Mouse (Mus musculus) gastrocnemius, postnatal 25 days (tissue): ENCODE measurements around the gene Mtcl1. TPM values are rescaled to one million over a fixed set of nuclear protein-coding genes. Genes with fewer than 3 reads are reported as not detected.

ENCODE experiments used
- DNase-seq: peaks from one replicate; pipeline ENCODE4 v3.0.0; 2022
- long read RNA-seq, 2 experiments: library from polyadenylated mRNA; stranded (forward); transcript quantifications; one replicate each; pipeline ENCODE4 v2.0.0; 2021
- total RNA-seq, 2 experiments: library from RNA; stranded (reverse); gene quantifications; 1 replicate in 1 of 2; 2 replicates in 1 of 2; pipeline ENCODE4 v1.2.3; 2021

Gene Mtcl1
- total RNA-seq, result 1 to 10 TPM; 6.0 to 6.3 TPM
- long read RNA-seq, experiment 1, partial matches to known transcripts, result 1 of 2 reads
- long read RNA-seq, experiment 1, other reads (novel, unspliced or antisense), result 1 of 2 reads
- long read RNA-seq, experiment 2, partial matches to known transcripts, result 0 of 1 reads
- long read RNA-seq, experiment 2, other reads (novel, unspliced or antisense), result 1 of 1 reads

- peak; percentile 74 for DNase-seq
These were observed at the start of gene Mtcl1 for GRCm38 (mm10) chr17:66449460-66450341. Mtcl1 (minus strand) TSS chr17:66449750.

DNA sequence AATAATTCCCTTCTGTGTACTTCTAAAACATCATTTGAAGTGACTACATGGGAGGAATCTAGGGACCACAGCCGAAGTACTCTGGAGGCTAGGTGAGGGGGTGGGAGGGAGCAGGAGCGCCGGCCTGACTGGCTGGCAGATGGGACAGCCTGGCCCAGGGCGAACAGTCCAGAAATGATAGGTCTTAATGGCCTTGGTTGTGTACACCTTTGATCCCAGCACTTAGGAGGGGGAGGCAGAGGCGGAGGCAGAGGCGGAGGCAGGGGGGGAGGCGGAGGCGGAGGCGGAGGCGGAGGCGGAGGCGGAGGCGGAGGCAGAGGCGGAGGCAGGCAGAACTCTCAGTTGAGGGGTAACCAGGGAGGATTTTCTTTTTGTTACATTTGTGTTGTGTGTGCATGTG lies 49.0 kb upstream of the Mtcl1 start:
- no peak for DNase-seq

- DNase-seq, result no peak
These were observed 47.0 kb upstream of the Mtcl1 start for GRCm38 (mm10) chr17:66496589-66496988.

GRCm38 (mm10) chr17:66490022-66490601 lies 40.6 kb upstream of the Mtcl1 start:
- DNase-seq, result no peak

DNA sequence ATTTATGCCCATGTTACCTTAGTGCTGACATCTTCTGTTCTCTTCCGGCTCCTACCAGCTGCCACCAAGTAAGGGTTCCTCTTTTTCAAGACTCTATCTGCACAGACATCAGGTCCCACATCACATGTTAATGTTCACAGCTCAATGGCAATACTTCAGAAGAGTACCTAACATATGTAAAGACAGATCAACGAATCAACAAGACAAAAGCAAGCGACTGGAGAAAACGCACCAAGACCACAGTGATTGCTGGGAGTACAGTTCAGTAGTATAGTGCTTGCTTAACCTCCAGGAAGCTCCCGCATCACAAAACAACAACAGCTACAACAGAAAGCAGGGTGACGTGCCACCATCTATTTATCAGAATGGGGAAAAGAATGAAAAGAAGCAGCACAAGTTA lies 37.0 kb upstream of the Mtcl1 start:
- no peak for DNase-seq

DNA sequence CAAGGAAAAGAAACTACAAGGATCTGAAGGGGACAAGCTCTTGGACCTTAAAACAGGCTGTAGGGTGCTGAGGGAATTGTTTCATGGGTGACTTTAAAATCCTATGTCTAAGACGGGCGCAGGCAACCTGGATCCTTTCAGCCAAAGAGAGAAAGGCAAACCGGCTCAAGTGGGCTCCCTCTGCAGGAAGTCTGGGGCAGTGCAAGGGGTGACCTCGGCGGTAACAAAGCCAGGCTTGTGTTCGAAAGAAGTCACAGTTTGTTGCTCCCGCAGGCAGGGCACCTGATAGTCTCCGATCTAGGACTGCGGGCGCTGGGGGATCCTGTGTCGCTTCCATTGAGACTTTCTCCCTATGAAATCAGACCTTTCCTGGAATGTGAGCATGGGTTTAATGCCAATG lies 36.2 kb upstream of the Mtcl1 start:
- DNase-seq, result peak; percentile 28

- DNase-seq, result no peak
These were observed 35.4 kb upstream of the Mtcl1 start for GRCm38 (mm10) chr17:66484965-66485364.

- no peak for DNase-seq
These were observed 34.3 kb upstream of the Mtcl1 start for GRCm38 (mm10) chr17:66483651-66484454.

DNA sequence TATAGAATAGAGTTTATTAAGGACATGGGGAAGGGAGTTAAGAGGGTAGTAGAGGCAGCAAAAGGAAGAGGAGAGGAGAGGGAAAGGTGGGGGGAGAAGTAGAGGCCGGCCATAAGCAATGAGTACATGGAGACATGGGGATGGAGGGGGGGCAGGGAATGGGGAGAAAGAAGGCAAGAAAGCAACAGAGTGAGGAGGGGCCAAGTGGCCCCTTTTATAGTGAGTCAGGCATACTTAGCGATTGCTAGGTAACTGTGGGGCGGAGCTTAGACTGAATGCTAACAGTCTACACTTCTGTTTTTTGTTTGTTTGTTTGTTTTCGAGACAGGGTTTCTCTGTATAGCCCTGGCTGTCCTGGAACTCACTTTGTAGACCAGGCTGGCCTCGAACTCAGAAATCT lies 31.7 kb upstream of the Mtcl1 start:
- no peak for DNase-seq

GRCm38 (mm10) chr17:66480491-66481278 lies 31.1 kb upstream of the Mtcl1 start:
- no peak for DNase-seq

GRCm38 (mm10) chr17:66479813-66480490 lies 30.4 kb upstream of the Mtcl1 start:
- DNase-seq, result no peak

- no peak for DNase-seq
These were observed 29.8 kb upstream of the Mtcl1 start for GRCm38 (mm10) chr17:66479311-66479710.

DNA sequence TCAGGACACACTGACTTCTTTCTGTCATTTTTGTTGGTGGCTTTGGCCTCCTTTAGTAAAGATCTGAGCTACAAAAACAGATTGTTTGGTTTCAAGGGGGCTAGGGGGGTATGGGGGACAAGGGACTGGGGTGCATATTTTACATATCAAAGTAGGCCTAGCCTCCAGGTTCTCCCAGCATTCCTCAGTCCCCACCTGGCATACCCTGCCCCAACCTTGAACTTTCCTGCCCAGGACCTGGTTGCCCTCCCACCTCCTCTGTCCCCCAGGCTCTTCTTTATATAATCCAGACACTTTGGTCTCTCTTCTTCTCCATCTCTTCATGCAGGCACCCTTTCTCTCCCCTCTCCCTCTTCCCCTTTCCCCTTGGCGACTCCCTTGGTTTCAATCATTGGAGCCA lies 23.7 kb upstream of the Mtcl1 start:
- no peak for DNase-seq

DNA sequence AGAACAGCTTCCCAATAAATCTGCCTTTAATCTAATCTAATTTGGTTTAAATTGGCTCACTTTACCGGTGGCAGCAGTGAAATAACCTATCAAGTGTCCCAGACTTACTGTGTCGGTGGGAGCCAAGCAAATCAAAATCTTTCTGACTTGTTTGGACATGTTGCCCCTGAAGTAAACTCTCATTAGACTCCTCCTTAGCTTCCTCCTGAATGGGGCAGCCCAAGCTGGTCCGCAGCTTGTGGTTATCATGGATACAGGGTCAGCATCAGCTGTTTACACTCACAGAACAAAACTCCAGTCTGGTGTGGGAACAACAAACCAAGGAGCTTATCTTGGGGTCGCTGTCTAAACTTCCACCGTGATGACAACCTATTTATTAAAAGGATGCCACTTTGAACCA lies 22.2 kb upstream of the Mtcl1 start:
- DNase-seq, result no peak

DNA sequence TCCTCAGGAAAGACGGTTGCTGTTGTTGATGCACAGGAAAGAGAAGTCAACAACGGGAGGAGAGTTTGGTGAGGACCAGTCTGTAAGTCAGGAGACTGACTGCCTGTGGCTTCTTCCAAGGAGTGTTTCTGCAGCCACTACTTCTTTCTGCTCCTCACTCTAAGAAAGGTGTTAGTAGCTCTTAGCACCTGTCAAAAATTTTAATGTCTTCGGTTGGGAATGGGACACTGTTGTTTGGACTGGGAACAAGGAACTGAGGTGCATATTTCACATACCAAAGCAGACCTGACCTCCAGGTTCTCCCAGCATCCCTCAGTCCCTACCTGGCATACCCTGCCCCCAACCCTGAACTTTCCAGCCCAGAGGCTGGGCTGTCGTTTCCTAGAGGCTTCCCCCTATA lies 21.7 kb upstream of the Mtcl1 start:
- no peak for DNase-seq

GRCm38 (mm10) chr17:66470020-66470419 lies 20.5 kb upstream of the Mtcl1 start:
- no peak for DNase-seq

GRCm38 (mm10) chr17:66457278-66457677 lies 7.7 kb upstream of the Mtcl1 start:
- DNase-seq, result no peak

- DNase-seq, result peak; percentile 50
These were observed 1.6 kb upstream of the Mtcl1 start for GRCm38 (mm10) chr17:66451143-66451542.

DNA sequence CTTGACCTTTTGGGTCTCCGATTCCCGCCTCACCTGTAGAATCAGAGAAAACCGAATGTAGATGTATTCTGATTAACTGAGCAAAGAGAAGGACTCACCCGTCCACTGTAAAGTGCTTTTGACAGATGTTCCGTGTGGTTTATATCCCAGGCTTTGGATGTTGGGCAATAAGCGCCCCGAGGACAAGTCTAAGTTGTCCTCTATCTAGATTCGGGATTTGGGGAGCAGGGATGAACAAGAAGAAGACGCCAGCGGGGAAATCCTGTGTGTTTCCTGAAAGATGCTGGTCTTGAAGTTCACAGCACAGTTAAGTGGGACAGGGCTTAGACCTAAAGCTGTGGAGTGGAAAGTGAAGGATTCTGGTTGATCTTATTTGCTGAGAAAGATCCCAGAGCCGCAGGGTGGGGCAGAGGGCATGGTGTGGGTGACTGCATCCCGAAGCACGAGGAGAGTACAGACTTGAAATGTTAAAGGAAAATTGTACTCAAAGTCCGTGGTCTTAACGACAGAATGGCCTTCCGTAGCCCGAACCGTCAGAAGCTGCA lies 1.0 kb upstream of the Mtcl1 start:
- no peak for DNase-seq
